Mouse (Mus musculus): ENCODE measurements around the gene Cldn8. TPM values are rescaled to one million over a fixed set of nuclear protein-coding genes. Genes with fewer than 3 reads are reported as not detected.

Cldn8 gene
- total RNA-seq (2021): not detected

GRCm38 (mm10) chr16:88563045-88563913 lies at the start of gene Cldn8:
TSS of gene Cldn8 (minus strand) at chr16:88563183.
- no peak for DNase-seq

- no peak for DNase-seq
Observed at GRCm38 (mm10) chr16:88612712-88613111, 49.7 kb upstream of the Cldn8 start.

GRCm38 (mm10) chr16:88611922-88612321 lies 48.9 kb upstream of the Cldn8 start, which contains the start of gene Krtap24-1:
TSS of gene Krtap24-1 (minus strand) at chr16:88612279.
- DNase-seq: no peak

- no peak for DNase-seq
Observed at GRCm38 (mm10) chr16:88604570-88604969, 41.6 kb upstream of the Cldn8 start.

- no peak for DNase-seq
Observed at GRCm38 (mm10) chr16:88602464-88602863, 39.5 kb upstream of the Cldn8 start.

GRCm38 (mm10) chr16:88600303-88600702 lies 37.3 kb upstream of the Cldn8 start:
- no peak for DNase-seq

GRCm38 (mm10) chr16:88599504-88600237 lies 36.7 kb upstream of the Cldn8 start:
- DNase-seq: no peak

- no peak for DNase-seq
Observed at GRCm38 (mm10) chr16:88592758-88593157, 29.8 kb upstream of the Cldn8 start.

- no peak for DNase-seq
Observed at GRCm38 (mm10) chr16:88583338-88583737, 20.4 kb upstream of the Cldn8 start.

- DNase-seq: no peak
Observed at GRCm38 (mm10) chr16:88575885-88576679, 13.1 kb upstream of the Cldn8 start.

GRCm38 (mm10) chr16:88572904-88573404 lies 10.0 kb upstream of the Cldn8 start:
- DNase-seq: no peak

- DNase-seq: no peak
Observed at GRCm38 (mm10) chr16:88570136-88570535, 7.2 kb upstream of the Cldn8 start.

- no peak for DNase-seq
Observed at GRCm38 (mm10) chr16:88569732-88570131, 6.7 kb upstream of the Cldn8 start.

GRCm38 (mm10) chr16:88569096-88569495 lies 6.1 kb upstream of the Cldn8 start:
- DNase-seq: no peak

- DNase-seq: no peak
Observed at GRCm38 (mm10) chr16:88561617-88562164, 1.3 kb downstream of the Cldn8 start.

- DNase-seq: no peak
Observed at GRCm38 (mm10) chr16:88542488-88542887, 20.5 kb downstream of the Cldn8 start.

GRCm38 (mm10) chr16:88539841-88540487 lies 23.0 kb downstream of the Cldn8 start:
- DNase-seq: no peak

GRCm38 (mm10) chr16:88511348-88511747 lies 51.6 kb downstream of the Cldn8 start:
- DNase-seq: no peak
